Mouse (Mus musculus) right cerebral cortex, postnatal 4 days (tissue): ENCODE results near the gene Olfr610.
"Not testable (repeated sequence)": the region's sequence is repeated elsewhere in the genome, so short reads cannot be mapped to it uniquely, and the experiment has no call there.

ENCODE experiments used
- DNase-seq: peaks from one replicate; pipeline ENCODE4 v3.0.0-alpha.2; 2022

Olfr610 gene

DNA sequence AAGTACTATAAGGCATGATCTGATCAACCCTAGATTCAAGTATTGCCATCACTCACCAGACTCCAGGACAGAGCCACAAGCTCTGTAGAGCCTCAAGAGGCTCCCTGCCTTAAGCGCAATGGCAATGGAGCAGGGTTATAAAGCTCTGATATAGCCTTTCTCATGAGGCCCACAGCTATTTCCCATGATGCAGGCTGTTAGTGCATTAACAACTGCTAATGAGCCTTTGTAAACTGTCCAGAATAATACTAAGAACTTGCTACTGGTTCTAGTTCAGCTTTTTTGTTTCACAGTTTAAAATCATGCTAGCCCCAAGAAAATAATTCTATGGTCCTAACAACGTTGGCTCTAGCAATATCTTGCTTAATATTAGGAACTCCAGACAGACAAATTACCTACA, at the start of gene Olfr610:
Gene Olfr610, minus strand, starts transcription at position 101 of the 400 bp plus-strand sequence.
- DNase-seq: no peak

DNA sequence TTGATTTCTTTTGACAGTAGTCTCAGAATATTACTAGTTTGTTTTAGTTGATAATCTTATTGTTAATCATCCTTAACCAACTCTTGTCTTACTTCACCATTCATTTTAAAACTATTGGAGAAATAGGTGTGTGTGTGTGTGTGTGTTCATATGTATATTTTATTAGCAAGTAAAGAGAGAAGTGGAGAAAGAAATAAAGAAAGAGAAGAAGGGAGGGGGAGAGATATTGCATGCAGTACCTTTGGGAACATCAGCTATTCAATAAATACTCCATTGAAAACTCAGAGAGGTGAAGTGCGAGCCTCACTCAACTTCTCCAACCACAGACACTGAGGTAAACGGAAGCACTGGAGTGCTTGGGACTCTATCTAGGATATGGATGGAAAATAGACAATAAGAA, 43.9 kb upstream of the Olfr610 start, which contains the start of gene Olfr615:
Gene Olfr615, plus strand, starts transcription at position 301 of the 400 bp plus-strand sequence.
- no peak for DNase-seq

DNA sequence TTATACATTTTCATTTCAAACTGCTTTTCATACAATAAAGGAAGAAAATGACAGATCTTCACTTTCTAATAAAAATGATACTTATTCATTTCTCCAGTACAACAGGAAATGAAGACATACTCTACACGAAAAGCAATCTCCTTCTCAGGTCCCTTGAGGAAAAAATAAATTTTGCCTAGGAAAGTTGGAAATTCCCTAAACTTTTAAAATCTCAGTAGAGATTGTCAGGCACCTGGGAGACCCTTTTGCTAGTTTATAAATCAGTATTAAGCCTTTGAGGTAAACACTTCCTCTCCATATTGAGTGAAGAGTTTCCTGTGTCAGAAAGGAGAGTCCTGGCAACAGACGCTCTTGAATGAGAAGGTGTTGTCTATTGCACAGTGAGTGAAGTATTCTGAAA, 35.9 kb upstream of the Olfr610 start, which contains the start of gene Olfr613:
Gene Olfr613, plus strand, starts transcription at position 301 of the 400 bp plus-strand sequence.
- DNase-seq: no peak

DNA sequence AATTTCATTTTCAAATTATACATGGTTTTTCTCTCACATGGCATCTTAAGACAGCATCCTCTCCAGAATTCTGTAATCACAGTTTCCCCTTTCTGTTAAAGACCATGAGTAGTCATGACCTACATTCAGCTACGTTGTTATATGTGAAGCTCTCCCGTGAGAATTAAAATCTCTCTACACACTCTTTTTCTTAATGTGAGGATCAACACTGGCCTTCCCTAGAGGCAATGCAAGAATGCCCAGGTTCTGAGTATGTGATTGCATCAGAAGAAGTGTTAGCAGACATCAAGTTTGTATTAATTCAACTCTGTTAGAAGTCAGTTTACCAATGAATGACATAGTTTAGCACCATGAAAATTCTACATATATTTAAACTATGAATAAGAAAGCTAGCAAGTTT, 30.7 kb upstream of the Olfr610 start, which contains the start of gene Olfr612:
Gene Olfr612, minus strand, starts transcription at position 101 of the 400 bp plus-strand sequence.
- not testable (repeated sequence) for DNase-seq

DNA sequence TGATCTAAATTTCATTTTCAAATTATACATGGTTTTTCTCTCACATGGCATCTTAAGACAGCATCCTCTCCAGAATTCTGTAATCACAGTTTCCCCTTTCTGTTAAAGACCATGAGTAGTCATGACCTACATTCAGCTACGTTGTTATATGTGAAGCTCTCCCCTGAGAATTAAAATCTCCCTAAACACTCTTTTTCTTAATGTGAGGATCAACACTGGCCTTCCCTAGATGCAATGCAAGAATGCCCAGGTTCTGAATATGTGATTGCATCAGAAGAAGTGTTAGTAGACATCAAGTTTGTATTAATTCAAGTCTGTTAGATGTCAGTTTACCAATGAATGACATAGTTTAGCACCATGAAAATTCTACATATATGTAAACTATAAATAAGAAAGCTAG, 8.8 kb upstream of the Olfr610 start, which contains the start of gene Olfr611:
Gene Olfr611, minus strand, starts transcription at position 101 of the 400 bp plus-strand sequence.
- DNase-seq: not testable (repeated sequence)

DNA sequence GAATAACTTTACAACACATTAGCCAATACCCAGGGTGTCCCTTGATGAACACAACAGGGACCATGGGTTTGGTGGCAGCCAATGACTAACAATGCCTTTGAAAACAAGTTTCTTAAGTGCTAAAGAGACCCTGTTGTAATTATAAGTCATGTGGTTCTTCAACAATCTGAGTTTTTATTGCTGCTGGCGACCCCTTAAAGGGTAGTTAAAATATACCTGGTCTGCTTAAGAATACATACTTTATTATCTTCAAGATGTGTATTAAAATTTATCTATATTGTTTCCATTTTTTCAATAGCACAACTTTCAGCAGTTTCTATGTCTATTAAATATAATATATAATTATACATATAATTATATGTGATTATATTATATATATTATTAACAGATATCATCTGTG, 14.0 kb downstream of the Olfr610 start, which contains the start of gene Olfr609:
Gene Olfr609, minus strand, starts transcription at position 101 of the 400 bp plus-strand sequence.
- DNase-seq: no peak

DNA sequence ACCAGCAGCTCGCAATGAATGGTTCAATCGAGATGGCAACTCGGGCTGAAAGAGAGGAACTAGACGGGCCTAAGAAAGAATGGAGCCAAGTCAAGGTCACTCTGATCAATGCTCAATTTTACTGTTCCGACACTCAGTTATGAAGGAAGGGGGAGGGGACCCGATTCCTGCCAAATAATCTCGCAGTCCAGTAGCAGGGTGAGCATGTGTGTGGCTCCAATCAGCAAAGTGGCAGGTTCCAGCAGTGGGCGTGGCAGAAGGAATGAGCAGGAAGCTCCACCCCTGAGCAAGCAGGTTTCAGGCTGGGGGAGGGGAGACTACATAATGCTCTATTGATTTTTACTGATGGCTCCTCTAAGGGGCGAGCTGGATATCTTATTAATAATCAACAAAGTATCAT, 34.8 kb downstream of the Olfr610 start:
- not testable (repeated sequence) for DNase-seq

DNA sequence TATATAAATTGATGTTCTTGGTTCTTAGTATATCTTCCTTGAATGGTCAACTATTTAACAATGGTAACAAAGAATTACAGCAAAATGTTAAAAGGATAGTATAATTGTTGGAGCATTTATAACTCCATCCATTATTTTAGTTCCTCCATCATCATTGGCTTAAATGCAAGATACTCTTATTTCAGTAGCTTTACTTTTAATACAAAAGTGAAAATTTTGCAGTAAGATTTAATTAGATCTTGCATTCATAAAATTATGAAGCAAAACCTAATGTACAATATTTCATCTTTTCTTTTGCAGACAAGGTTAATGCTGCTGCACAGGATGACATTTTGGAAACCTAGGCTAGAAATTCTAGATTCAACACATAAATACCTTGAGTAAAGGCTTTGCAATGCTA, 42.3 kb downstream of the Olfr610 start, which contains the start of gene Olfr608:
Gene Olfr608, plus strand, starts transcription at position 301 of the 400 bp plus-strand sequence.
- DNase-seq: no peak

DNA sequence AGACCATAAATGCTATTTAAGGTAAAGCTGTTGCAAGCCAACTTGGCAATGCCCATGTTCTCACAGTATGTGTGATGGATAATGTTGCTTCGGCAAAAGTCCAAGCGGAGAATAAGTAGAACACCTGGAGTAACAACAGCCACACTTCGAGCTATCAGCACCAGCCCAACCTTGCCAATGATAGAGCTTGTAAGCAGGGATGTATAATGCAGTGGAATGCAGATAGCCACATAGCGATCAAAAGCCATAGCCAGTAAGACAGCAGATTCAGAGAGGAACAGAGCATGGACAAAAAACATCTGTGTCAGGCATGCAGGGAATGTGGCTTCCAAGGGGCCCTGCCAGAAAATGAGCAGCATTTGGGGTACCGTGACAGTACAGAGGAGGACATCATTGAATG, 51.3 kb downstream of the Olfr610 start:
- DNase-seq: no peak
